Mouse (Mus musculus) frontal cortex, adult 2 months (tissue): Measurements from ENCODE around the gene Magi2. TPM values are rescaled to one million over a fixed set of nuclear protein-coding genes. Genes with fewer than 3 reads are reported as not detected.

Experiments used
- DNase-seq, 2 experiments: peaks; one replicate each; pipeline ENCODE4 v3.0.0; 2022; ENCODE audit warnings: low spot score in 1 of 2; ENCODE audit errors: extremely low spot score in 1 of 2
- polyA plus RNA-seq: library from polyadenylated mRNA; depleted of rRNA; stranded (reverse); fragments of >200 nt; gene quantifications from 2 replicates; pipeline ENCODE4 v1.2.3, GENCODE M21; 2012

Gene Magi2
- polyA plus RNA-seq, 1 experiment: 42.2 TPM

GRCm38 (mm10) chr5:19726277-19726676, 499.4 kb downstream of the Magi2 start:
- DNase-seq: no peak

- DNase-seq: peak in 1 of 2 experiments; percentile 29
Observed at GRCm38 (mm10) chr5:19745376-19745775, 518.5 kb downstream of the Magi2 start.

- DNase-seq: peak; percentile 36 to 60
Observed at GRCm38 (mm10) chr5:19745916-19746315, 519.1 kb downstream of the Magi2 start.

- DNase-seq: peak; percentile 38 to 63
Observed at GRCm38 (mm10) chr5:19746865-19747514, 520.2 kb downstream of the Magi2 start.

- no peak for DNase-seq
Observed at GRCm38 (mm10) chr5:19747631-19748030, 520.8 kb downstream of the Magi2 start.

- no peak for DNase-seq
Observed at GRCm38 (mm10) chr5:19779224-19779623, 552.4 kb downstream of the Magi2 start.

GRCm38 (mm10) chr5:19780076-19780475, 553.2 kb downstream of the Magi2 start:
- DNase-seq: no peak

- no peak for DNase-seq
Observed at GRCm38 (mm10) chr5:19785320-19785719, 558.5 kb downstream of the Magi2 start.

- no peak for DNase-seq
Observed at GRCm38 (mm10) chr5:19787522-19788144, 560.8 kb downstream of the Magi2 start.

- DNase-seq: no peak
Observed at GRCm38 (mm10) chr5:19803052-19803769, 576.4 kb downstream of the Magi2 start.

- no peak for DNase-seq
Observed at GRCm38 (mm10) chr5:19822502-19822901, 595.7 kb downstream of the Magi2 start.

GRCm38 (mm10) chr5:19825943-19826342, 599.1 kb downstream of the Magi2 start:
- DNase-seq: no peak

GRCm38 (mm10) chr5:19829341-19829740, 602.5 kb downstream of the Magi2 start:
- DNase-seq: no peak

GRCm38 (mm10) chr5:19862854-19863253, 636.0 kb downstream of the Magi2 start:
- DNase-seq: no peak

GRCm38 (mm10) chr5:19870406-19870805, 643.6 kb downstream of the Magi2 start:
- peak; percentile 49 to 67 for DNase-seq

- no peak for DNase-seq
Observed at GRCm38 (mm10) chr5:19891693-19892092, 664.9 kb downstream of the Magi2 start.

GRCm38 (mm10) chr5:19895893-19896292, 669.1 kb downstream of the Magi2 start:
- DNase-seq: no peak

- DNase-seq: no peak
Observed at GRCm38 (mm10) chr5:19901625-19902024, 674.8 kb downstream of the Magi2 start.

- DNase-seq: no peak
Observed at GRCm38 (mm10) chr5:19906636-19907035, 679.8 kb downstream of the Magi2 start.

- DNase-seq: peak in 1 of 2 experiments; percentile 50
Observed at GRCm38 (mm10) chr5:19907381-19907982, 680.6 kb downstream of the Magi2 start.
